Mouse (Mus musculus) skeletal muscle tissue, adult 2 months (tissue): ENCODE data around the gene Nudt16.
"Not testable (repeated sequence)": the region's sequence is repeated elsewhere in the genome, so short reads cannot be mapped to it uniquely, and the experiment has no call there.

ENCODE experiments used
- DNase-seq: peaks from one replicate; pipeline ENCODE4 v3.0.0-alpha.2; 2012; ENCODE audit warnings: low read depth, low spot score

The Nudt16 gene

GRCm38 (mm10) chr9:105131253-105132001, at the start of gene Nudt16:
TSS of gene Nudt16 (minus strand) at chr9:105131824.
- DNase-seq, result peak; percentile 94

- no peak for DNase-seq
These were observed 13.4 kb upstream of the Nudt16 start, which contains the start of gene 1700080E11Rik for GRCm38 (mm10) chr9:105144992-105145391. TSS of gene 1700080E11Rik (minus strand) at chr9:105145092.

DNA sequence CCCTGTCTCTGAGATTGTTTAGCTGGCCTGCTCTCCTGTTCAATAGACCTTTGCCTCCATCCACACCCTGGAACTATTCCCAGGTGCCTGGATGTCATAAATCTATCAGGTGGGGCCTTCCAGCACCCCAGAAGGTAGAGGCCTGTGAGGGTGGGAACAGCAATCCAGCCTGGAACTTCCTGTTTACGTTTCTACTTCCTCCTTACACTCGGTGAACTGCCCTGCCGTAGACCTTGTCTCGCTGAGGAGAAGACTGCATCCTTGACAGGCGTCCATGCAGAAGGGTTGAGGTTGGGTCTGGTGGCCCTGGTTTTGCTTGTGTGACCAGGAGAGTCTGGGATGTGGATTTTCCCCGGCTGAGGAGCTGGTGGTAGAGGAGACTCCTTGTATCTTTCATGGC, 7.6 kb upstream of the Nudt16 start:
- no peak for DNase-seq

- DNase-seq, result no peak
These were observed 4.8 kb upstream of the Nudt16 start for GRCm38 (mm10) chr9:105136404-105136803.

GRCm38 (mm10) chr9:105134536-105134935, 2.9 kb upstream of the Nudt16 start:
- no peak for DNase-seq

DNA sequence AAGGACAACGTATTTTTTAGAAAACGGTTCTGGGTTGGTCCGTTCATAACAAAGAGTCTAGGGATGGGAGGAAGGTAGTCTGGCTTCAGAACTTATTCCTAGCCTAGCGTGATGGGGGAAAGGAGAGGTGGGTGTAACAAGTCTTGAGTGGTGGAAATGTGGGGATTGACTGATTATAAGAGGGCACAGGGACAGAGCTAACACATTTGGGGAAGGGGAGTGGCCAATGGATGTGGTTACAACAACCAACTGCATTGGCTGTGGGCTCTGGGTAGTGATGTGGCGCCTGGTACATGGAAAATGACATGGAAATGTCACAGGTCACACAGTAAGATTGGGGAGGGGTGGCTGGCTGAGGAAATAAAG, 361 bp upstream of the Nudt16 start:
- no peak for DNase-seq

GRCm38 (mm10) chr9:105130331-105130730, 1.3 kb downstream of the Nudt16 start:
- DNase-seq, result no peak

GRCm38 (mm10) chr9:105125206-105125605, 6.4 kb downstream of the Nudt16 start:
- not testable (repeated sequence) for DNase-seq

DNA sequence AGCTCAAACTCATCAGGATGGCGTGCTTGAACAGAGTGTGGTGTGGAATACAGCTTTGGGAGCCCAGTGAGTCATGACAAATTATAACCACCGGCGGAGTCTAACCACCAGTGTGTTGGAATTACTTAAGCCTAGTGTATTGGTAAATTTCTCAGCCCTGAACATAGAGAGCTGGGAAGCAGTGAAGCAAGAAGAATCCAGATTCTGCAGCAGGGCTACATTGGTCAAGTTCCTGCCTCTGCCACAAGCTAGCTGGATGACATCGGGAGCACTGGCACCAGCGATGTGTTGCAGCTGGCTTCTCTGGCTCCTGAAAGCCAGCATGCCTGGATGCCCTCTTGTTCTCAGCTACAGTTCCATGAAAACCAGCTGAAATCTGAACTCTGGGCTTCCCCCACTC, 27.7 kb downstream of the Nudt16 start:
- DNase-seq, result no peak

- DNase-seq, result no peak
These were observed 29.7 kb downstream of the Nudt16 start for GRCm38 (mm10) chr9:105101911-105102310.

DNA sequence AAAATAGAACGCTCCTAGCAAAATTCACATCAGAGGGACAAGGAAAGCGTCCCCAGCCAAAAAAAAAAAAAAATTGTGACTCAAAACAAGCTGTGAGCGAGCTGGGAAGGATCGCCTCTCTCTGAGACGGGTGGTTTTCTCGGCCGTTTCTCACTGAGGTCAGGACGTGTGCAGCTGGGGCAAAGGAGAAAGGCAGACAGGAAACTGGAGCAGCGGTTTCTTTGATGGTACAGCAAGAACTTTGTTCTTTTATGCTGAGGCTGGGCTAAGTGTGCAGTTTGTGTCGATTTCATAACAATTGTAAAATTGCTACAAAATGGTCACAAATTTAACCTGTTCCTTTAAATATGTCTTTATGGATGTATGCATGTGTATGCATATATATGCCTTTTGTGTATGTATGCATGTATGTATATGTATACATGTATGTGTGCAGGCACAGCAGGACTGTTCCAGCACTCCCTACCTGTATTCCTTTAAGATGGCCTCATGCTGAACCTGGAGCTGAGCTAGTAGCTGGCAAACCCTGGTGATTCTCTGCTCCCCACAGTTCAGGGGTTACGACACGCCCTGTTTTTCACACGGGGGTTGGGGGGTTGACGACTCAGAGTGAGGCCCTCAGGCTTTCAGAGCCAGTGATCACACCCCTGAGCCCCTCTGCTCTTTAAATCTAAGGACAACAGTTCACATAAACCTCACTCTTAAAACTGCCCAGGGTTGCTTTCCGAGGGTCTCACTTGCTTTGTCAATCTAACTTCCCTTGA, 30.6 kb downstream of the Nudt16 start:
- DNase-seq, result no peak

DNA sequence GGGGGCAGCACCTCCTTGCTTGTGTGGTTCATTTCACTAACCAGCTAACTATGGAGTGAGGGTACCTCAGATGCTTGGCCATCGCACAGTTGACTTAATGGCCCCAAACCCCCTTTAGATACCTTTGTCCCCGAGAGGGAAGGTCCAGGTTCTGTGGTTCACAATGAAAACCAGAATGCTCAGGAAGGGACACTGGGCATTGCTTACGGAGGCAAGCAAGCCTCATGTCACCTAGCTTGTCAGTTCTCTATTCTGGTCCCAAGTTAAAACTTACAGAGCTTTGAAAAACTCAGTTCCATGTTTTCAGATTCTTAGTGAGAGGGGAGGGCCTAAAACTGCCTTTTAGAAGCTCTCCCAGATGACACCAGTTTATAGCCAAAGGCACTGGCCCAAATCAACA, 51.4 kb downstream of the Nudt16 start:
- DNase-seq, result no peak
